Comparison of ENCODE assay signal across 18 mouse cellular contexts in genomic region chr7:66601846-66602245, GRCm38 (mm10).
DNase-seq lines count a peak whose midpoint lies in the region; ATAC-seq and TF ChIP-seq lines count a peak whose summit lies in the region.
"Had no signal": no experiment of that assay in that cellular context is flagged by ENCODE, and none has a peak within 500 bp of the region (broad histone marks: within the 10 kb centered on the region; RNA-seq: fewer than 3 reads in every experiment).

No protein-coding gene starts in this region.

- peaks cover 0 to 4% of the 10 kb centered on the region in 2 experiments; a peak in 1 of 4 replicates for H3K4me1 ChIP-seq in MEL (ENCODE audit: control insufficient read depth in 1 of 2, insufficient read depth in 2 of 2, low read length in 2 of 2)
- H3K4me1 ChIP-seq in intestine, embryonic 15.5 days (replicated peaks), result peaks cover 11% of the 10 kb centered on the region; the same call in 1 of the 2 replicates
- H3K4me1 ChIP-seq: embryonic facial prominence, embryonic 12.5 days; forebrain, embryonic 13.5 days; hindbrain, embryonic 15.5 days had no signal

- TF ChIP-seq POLR2A in MEL (IDR thresholded peaks at IDR 0.05; ENCODE audit: control insufficient read depth in 1 of 2, insufficient read depth in 1 of 2, low read depth in 1 of 2, low read length in 2 of 2, poor library complexity in 1 of 2) (no peak), myocyte (IDR thresholded peaks at IDR 0.05; ENCODE audit: insufficient read length, low read depth) (no peak)

- H3K4me2 ChIP-seq in intestine, embryonic 15.5 days (replicated peaks), result no peak overlapping the region
- H3K4me2 ChIP-seq in myocyte (ENCODE audit: low read depth), result no peak overlapping the region
- H3K4me2 ChIP-seq: embryonic facial prominence, embryonic 12.5 days; forebrain, embryonic 13.5 days; heart, embryonic 12.5 days; hindbrain, embryonic 15.5 days had no signal

- no peak overlapping the region for H3K4me3 ChIP-seq in MEL (ENCODE audit: control insufficient read depth in 1 of 2, insufficient read depth in 1 of 2, low read depth in 2 of 2, low read length in 2 of 2)
- H3K4me3 ChIP-seq in intestine, embryonic 15.5 days (replicated peaks), result no peak overlapping the region
- no peak overlapping the region for H3K4me3 ChIP-seq in myocyte
- H3K4me3 ChIP-seq: embryonic facial prominence, embryonic 12.5 days; forebrain, embryonic 13.5 days; heart, embryonic 12.5 days; hindbrain, embryonic 15.5 days had no signal

- H3K9me3 ChIP-seq in MEL (replicated peaks; ENCODE audit: insufficient read depth, low read length), result no peaks in the 10 kb centered on the region
- no peaks in the 10 kb centered on the region for H3K9me3 ChIP-seq in intestine, embryonic 15.5 days
- H3K9me3 ChIP-seq: forebrain, embryonic 13.5 days; heart, embryonic 12.5 days; hindbrain, embryonic 15.5 days had no signal

- H3K36me3 ChIP-seq in MEL (ENCODE audit: control insufficient read depth in 1 of 2, insufficient read depth in 2 of 2, low read length in 2 of 2) (no peaks in the 10 kb centered on the region), myocyte (ENCODE audit: control insufficient read depth, insufficient read depth) (no peaks in the 10 kb centered on the region)
- no peaks in the 10 kb centered on the region for H3K36me3 ChIP-seq in intestine, embryonic 15.5 days
- H3K36me3 ChIP-seq: embryonic facial prominence, embryonic 12.5 days; heart, embryonic 12.5 days; hindbrain, embryonic 15.5 days had no signal

- ATAC-seq in intestine, embryonic 15.5 days, result peak; percentile 71
- ATAC-seq in erythroblast, adult 5-6 weeks (replicated peaks; ENCODE audit: low FRiP score, poor library complexity, severe bottlenecking), result no peak
- ATAC-seq: forebrain, embryonic 13.5 days; forebrain, postnatal 0 days had no signal

- TF ChIP-seq RAD21 in MEL (IDR thresholded peaks at IDR 0.05; ENCODE audit: low read depth, low read length), result no peak

- peak; percentile 21 for DNase-seq in MEL (ENCODE audit: low read depth, low spot score)
- peak; percentile 8 for DNase-seq in c-Kit-positive CD71-negative TER-119-negative erythroid progenitor cells, embryonic 14.5 days (ENCODE audit: low read depth)
- DNase-seq in ovary, postnatal 36 days (ENCODE audit: low spot score), result no peak
- DNase-seq in layer of hippocampus, adult 11-12 months (ENCODE audit: low spot score), result no peak
- no peak for DNase-seq in thymus, postnatal 4 days
- DNase-seq: adrenal gland, adult 2 months; adrenal gland, postnatal 25 days; cerebellum, adult 2 months; cerebellum, postnatal 14 days; forebrain, postnatal 0 days; gastrocnemius, postnatal 14 days had no signal

- H3ac ChIP-seq in myocyte (ENCODE audit: control insufficient read depth, insufficient read length), result no peak overlapping the region

- no peak overlapping the region for H3K9ac ChIP-seq in MEL (ENCODE audit: control insufficient read depth, low read depth, low read length, poor library complexity, severe bottlenecking)
- H3K9ac ChIP-seq in intestine, embryonic 15.5 days, result no peak overlapping the region
- H3K9ac ChIP-seq: embryonic facial prominence, embryonic 12.5 days; forebrain, embryonic 13.5 days; forebrain, postnatal 0 days; heart, embryonic 12.5 days; hindbrain, embryonic 15.5 days had no signal

- TF ChIP-seq EP300 in MEL (IDR thresholded peaks at IDR 0.05; ENCODE audit: low read depth in 1 of 2, low read length in 2 of 2), result no peak

- no peak overlapping the region for H3K27ac ChIP-seq in MEL (ENCODE audit: control insufficient read depth, low read depth, low read length)
- H3K27ac ChIP-seq in intestine, embryonic 15.5 days, result no peak overlapping the region
- H3K27ac ChIP-seq: embryonic facial prominence, embryonic 12.5 days; forebrain, embryonic 13.5 days; hindbrain, embryonic 15.5 days had no signal

- no peaks in the 10 kb centered on the region for H3K79me2 ChIP-seq in MEL (ENCODE audit: control insufficient read depth, insufficient read depth, low read length, poor library complexity)
- no peaks in the 10 kb centered on the region for H3K79me2 ChIP-seq in myocyte (ENCODE audit: control insufficient read depth, insufficient read depth)

- TF ChIP-seq CTCF in MEL (IDR thresholded peaks at IDR 0.05 in 2 of 3, conservative IDR thresholded peaks at IDR 0.05 in 1 of 3; ENCODE audit: control insufficient read depth in 1 of 3, insufficient read depth in 1 of 3, low read depth in 2 of 3, low read length in 3 of 3, poor library complexity in 1 of 3, severe bottlenecking in 1 of 3), result no peak

- H3K27me3 ChIP-seq in MEL (ENCODE audit: control insufficient read depth in 1 of 2, insufficient read depth in 2 of 2, low read length in 2 of 2) (no peaks in the 10 kb centered on the region; a peak in 1 of 4 replicates), myocyte (ENCODE audit: control insufficient read depth, insufficient read depth, insufficient read length) (no peaks in the 10 kb centered on the region)
- H3K27me3 ChIP-seq in intestine, embryonic 15.5 days (replicated peaks), result no peaks in the 10 kb centered on the region
- H3K27me3 ChIP-seq: embryonic facial prominence, embryonic 12.5 days; forebrain, embryonic 13.5 days; heart, embryonic 12.5 days; hindbrain, embryonic 15.5 days had no signal

TF ChIP-seq in MEL, 35 proteins besides CTCF, POLR2A, EP300 and RAD21:
- TF ChIP-seq CHD2 (IDR thresholded peaks at IDR 0.05; ENCODE audit: low read length) (no peak), MYB (IDR thresholded peaks at IDR 0.05; ENCODE audit: low read depth, low read length) (no peak), HCFC1 (IDR thresholded peaks at IDR 0.05; ENCODE audit: low read depth, low read length) (no peak), TBP (IDR thresholded peaks at IDR 0.05; ENCODE audit: low read depth, low read length) (no peak), ZNF384 (IDR thresholded peaks at IDR 0.05; ENCODE audit: low read depth, low read length) (no peak), BHLHE40 (IDR thresholded peaks at IDR 0.05; ENCODE audit: borderline replicate concordance, low read depth, low read length) (no peak), POLR2AphosphoS2 (IDR thresholded peaks at IDR 0.05; ENCODE audit: low read length) (no peak), UBTF (IDR thresholded peaks at IDR 0.05; ENCODE audit: borderline replicate concordance, insufficient read depth, low read depth, low read length) (no peak), NRF1 (IDR thresholded peaks at IDR 0.05; ENCODE audit: insufficient read depth, low read depth, low read length, poor library complexity, severe bottlenecking) (no peak), SMC3 (IDR thresholded peaks at IDR 0.05; ENCODE audit: low read depth, low read length) (no peak), MAX (IDR thresholded peaks at IDR 0.05; ENCODE audit: low read length) (no peak)

TF ChIP-seq in myocyte, 11 proteins besides CTCF, POLR2A, EP300 and RAD21:
- TF ChIP-seq MYOD1 (IDR thresholded peaks at IDR 0.05; ENCODE audit: control insufficient read depth in 1 of 3, insufficient read length in 2 of 3, low read depth in 2 of 3) (peak in 1 of 3 experiments; percentile 17), CEBPB (IDR thresholded peaks at IDR 0.05; ENCODE audit: insufficient read depth, poor library complexity, severe bottlenecking) (0 out of 2 replicates have a peak, but pooled peaks have one; percentile 20), MAX (IDR thresholded peaks at IDR 0.05; ENCODE audit: low read depth) (no peak), SRF (IDR thresholded peaks at IDR 0.05; ENCODE audit: control insufficient read depth, insufficient read length, low read depth) (no peak)

Comparison
In these comparisons a context has a peak if more than half of its experiments do, and no peak if none do; other contexts are left out.
1. DNase-seq: peak in MEL (single experiment) and c-Kit-positive CD71-negative TER-119-negative erythroid progenitor cells, embryonic 14.5 days (single experiment); none in ovary, postnatal 36 days (single experiment), layer of hippocampus, adult 11-12 months (single experiment) and thymus, postnatal 4 days (single experiment).